Mouse (Mus musculus) left cerebral cortex, adult 9 months (tissue): ENCODE data around the gene Lage3.
"Not testable (repeated sequence)": the region's sequence is repeated elsewhere in the genome, so short reads cannot be mapped to it uniquely, and the experiment has no call there.

Experiments
- DNase-seq, 2 experiments: peaks; one replicate each; pipeline ENCODE4 v3.0.0; 2022; ENCODE audit warnings: low spot score in 2 of 2

The Lage3 gene

DNA sequence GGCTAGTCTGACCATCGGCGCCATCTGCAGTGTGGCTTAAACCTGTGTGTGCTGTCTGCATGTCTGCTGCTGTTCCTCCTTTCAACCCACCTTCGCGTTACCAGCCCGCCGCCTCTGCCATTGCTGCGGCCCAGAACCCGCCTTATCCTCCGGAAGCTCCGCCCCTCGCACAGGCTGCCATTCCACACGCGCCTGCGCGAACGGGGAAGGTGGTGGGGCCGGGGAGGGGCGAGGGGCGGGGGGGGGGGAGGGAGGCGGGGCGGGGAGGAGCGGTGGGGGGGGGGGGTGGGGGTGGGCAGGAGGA lies at the start of gene Lage3:
Gene Lage3, minus strand, starts transcription at position 152 of the 304 bp plus-strand sequence.
- DNase-seq, result peak in 1 of 2 experiments; percentile 79

DNA sequence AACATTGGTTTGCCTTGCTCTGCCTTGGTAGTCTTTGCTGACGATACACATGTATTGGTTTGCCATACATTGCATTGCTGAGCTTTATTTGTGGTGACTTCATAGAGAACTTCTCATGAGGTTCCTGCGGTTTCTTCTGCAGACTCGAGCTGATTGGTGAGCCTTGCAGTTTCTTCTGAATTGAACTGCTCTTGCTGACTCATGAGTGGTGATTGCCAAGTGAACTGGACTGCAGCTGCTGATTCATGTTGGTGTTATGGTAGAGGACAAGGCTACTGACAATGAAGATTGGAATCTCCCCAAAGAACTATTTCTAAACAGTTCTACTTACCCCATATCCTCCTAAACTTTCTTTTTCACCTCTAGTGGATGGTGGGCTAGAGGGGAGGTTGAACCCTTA lies 46.7 kb upstream of the Lage3 start:
- no peak for DNase-seq

DNA sequence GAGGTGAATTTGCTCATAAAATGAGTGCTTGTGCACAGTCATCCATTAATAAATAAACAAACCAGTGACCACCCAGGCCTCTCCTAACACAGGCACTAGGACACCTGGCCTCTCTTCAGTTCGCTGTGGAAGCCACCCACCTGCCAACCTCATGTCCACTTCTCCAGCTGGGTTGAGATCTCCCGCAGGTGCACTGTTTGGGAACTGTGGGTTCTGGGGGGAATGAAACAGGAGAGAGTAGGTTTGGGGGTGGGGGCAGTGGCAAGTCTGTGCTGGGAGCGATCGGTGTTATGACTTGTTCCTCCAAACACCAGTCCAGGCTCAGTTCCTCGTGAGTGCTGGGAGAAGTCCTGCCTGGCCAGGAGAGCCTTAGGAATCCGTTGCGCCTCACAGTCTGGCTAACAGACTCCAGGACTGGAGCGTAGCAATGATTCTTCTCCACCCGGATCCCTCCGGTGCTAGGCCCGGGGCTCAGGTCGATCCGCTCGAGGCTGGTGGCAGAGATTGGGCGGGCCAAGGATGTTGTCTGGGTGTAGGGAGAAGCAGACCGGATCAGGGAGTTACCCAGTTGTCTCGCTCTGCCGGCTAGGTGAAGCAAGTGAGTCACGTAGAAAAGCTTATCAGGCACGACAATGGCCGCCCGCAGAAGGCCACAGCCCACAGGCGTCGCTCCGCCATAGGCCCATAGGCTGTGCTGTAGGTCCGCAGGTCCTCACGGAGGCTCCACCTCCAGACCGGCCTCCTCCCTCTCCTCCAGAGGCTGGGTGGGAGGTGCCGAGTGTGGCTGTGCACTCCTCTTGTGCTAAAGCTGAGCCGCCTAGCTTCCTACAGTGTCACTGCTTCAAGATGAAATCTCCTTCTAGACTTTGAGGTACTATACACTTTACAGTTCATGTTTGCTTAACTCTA lies 39.4 kb upstream of the Lage3 start, which contains the start of the genes Fam3a and Ikbkg:
Gene Fam3a, minus strand, starts transcription at position 738 of the 909 bp plus-strand sequence.
Gene Ikbkg, plus strand, starts transcription at position 756 of the 909 bp plus-strand sequence.
- DNase-seq, result peak; percentile 59 to 78

DNA sequence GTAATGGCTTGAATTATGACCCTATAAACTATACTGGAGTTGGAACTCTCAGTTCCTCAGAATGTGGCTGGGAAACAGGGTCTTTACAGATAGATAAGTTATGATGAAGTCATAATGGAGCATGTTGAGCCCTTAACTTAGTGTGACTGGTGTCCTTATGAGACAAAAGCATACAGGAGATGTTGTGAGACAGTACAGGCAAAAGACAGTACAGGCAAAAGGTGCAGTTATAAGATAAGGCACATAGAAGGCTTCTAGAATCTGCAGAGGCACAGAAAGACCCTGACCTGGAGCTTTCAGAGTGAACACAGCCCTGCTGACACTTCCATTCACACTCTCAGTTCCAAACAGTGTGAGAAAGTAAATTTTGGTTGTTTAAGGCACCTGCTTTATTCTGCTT lies 34.7 kb upstream of the Lage3 start:
- DNase-seq, result no peak

DNA sequence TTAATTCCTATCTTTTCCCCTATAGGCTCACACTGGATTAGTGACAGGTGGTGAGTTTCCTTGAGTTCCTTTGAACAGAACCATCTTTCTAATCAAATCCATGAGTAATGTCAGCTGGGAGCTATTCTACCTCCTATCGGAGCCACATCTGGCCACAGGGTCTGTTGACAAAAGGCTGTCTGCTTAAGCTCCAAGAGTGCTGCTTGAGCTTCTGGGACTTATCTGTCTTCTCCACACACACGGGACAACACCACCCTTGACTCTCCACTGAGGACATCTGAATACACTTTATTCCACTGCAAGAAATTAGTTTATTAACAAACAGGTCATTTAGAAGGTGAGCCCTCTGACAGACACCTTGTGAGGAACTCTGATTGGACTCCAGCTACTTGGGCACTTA lies 31.0 kb upstream of the Lage3 start:
- no peak for DNase-seq

DNA sequence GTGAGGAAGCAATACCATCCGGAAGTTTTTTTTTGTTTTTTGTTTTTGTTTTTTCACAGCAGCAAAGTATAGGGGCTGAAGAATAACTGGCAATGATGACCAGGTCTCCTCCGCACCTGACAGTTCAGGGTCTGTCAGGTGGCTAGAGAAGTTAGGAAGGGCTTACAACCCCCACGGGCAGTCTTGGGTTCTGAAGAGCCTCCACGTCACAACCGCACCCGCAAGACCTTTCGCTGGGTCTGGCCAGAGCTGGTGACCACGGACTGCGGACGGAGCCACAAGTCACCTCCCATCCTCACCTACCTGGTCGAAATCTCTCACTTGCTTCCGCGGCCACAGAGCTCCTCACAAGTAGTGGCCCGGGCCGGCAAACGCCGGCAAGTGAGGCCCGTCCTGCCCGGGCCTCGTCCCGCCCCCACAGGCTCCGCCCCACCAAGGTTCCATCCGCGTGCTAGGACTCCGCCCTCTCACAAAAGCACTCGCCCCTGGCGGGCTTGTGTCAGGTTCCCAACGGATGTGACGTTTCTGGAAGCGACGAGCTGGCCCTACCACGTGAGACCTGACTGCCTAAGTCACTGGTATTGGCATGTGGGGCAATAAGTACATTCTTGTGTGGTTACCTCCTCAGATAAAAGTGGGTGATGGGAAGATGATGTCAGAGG lies 19.6 kb upstream of the Lage3 start, which contains the start of the genes Ubl4a and Slc10a3:
Gene Ubl4a, minus strand, starts transcription at position 331 of the 662 bp plus-strand sequence.
Gene Slc10a3, minus strand, starts transcription at position 462 of the 662 bp plus-strand sequence.
- peak; percentile 69 to 82 for DNase-seq

DNA sequence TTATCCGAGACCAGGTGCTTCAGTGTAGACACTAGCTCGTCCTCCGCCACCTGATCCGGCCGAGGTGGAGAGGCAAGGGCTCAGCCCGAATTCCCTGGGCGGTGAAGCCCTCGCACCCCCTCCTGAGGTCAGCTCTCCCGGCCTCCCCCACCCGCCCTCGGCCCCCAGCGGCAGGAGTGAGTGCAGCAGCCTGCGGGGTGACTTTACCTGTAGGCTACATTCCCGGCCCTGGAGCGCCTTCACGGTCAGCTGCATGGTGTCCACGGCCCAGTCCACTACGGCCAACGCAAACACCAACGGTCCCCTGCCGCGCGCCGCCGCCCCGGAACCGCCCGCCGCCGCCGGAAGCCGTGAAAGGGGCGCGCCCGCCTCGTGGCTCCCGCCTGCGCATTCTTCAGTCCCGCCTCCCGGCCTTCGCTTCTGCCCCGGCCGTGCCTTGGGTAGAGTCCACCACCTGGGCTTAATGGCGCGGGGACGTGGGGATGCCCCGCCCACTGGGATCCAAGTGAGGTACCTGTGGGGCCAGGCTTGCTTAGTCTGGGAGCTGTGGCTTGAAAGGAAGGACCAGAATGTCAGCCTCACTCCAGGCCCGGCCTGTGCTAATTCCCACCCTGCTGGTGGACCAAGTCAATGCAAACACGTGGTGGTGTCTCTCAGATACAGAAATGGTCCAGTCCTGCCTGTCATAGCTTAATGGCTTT lies 14.9 kb upstream of the Lage3 start:
- peak in 1 of 2 experiments; percentile 42 for DNase-seq

DNA sequence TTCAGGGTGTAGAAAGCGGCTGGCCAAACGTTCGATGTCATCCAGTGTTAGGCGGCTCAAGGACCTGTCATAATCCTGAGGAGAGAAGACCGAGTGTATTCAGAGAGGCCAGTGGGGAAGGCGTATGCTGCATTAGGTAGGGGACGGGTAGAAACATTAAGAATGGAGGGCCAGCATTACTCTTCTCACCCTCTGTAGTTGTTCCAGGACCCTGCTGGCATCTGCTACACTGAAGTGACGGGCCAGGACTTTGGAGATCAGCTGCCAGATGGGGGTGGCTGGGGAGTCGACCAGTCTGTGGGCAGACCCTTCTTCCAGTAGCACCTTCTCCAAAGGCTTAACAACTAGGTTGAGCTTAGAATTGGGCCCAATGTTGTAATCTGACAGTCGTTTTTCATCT lies 14.1 kb upstream of the Lage3 start:
- no peak for DNase-seq

DNA sequence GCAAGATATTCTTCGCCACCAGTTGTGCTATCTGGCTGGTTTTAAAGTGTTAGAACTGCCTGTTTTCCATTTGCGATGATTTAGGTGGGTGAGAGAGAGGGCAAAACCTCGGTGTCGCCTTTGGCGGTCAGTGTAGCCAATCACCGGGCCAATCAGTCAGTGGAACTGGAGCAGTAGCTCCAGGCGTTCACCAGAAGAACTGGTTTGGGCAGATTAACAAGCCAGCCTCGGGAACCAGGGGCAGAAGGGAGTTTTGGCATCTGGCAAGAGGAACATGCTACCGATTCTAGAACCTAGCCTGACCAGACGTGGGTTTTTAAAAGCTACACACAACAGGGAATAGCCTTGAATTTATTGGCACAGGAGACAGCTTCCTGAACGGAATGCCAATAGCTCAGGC lies 5.8 kb upstream of the Lage3 start:
- no peak for DNase-seq

DNA sequence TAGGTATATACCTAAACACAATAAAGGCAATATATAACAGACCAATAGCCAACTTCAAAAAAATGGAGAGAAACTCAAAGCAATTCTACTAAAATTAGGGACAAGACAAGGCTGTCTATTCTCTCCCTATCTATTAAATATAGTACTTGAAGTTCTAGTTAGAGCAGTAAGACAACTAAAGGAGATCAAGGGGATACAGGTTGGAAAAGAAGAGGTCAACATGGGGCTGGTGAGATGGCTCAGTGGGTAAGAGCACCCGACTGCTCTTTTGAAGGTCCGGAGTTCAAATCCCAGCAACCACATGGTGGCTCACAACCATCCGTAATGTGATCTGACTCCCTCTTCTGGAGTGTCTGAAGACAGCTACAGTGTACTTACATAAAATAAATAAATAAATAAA lies 3.7 kb upstream of the Lage3 start:
- DNase-seq, result not testable (repeated sequence)

DNA sequence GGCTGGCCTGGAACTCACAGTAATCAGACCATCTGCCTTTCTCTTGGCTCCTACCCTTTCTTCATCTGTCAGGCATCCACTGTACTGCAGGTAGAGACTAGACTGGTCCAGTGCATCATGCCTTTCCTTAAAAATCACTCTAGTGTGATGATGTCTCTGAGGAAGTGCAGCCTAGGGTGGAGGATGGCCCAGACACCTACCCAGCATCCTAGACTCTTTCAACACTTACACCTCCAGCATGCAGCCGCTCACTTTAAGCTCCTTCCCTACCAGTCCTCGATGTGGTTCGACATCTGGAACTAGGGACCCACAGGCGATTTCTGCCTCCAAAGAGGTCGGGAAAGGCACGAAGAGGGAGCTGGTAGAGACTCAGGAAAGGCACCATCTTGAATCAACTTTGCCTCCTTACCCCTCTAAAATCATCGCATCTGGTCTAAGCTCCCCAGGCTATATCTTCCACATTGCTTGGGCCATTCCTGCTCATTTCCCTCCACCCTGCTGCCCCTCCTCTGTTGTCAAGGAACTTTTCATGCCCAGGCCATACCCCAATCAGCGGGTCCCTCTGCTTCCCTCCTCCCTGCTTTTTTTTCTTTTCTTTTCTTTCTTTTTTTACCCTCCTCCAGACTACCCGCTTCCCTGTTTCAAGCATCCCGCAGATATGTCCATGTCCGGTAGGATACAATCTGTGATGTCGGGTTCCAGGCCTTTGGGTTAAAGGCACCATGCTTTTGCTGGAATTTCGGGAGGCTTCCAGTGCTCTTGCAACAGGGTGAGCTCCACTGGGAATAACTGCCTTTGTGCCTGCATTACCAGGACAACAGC lies 562 bp downstream of the Lage3 start:
- no peak for DNase-seq

DNA sequence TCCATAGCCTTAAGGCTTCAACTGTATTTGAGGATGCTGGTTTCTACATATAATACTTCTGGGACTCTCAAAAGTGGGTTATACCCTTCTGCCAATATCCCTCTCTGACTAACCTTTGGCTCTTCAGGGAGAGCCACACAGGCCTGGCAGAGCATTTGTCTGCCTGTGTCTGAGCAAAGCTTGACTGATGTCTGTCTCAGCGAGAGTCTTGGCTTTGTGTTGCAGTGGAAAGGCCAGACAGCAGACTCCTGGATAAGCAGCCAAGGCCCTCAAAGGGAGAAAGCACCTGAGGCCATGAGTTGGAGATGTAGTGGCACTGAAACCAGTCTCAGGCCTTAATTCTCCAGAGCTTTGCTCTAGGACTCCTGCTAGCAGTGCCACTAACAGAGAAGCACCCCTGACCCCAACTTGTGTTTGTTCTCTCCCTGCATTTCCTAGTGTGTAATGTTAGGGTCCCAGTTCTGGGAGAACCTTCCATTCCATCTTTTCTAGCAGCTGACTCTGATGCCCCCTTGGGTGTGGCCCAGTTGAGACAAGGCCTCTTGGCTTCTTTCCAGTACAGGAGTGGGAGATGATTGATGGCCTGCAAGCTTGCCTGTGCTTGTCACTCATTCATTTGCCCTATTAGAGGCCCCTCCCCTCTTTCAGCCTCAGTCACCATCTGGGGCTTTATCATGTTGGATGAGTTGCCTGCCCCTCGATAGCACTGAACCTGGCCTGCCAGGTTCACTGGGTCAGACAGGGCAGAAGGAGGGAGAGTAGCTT lies 23.1 kb downstream of the Lage3 start:
- no peak for DNase-seq

DNA sequence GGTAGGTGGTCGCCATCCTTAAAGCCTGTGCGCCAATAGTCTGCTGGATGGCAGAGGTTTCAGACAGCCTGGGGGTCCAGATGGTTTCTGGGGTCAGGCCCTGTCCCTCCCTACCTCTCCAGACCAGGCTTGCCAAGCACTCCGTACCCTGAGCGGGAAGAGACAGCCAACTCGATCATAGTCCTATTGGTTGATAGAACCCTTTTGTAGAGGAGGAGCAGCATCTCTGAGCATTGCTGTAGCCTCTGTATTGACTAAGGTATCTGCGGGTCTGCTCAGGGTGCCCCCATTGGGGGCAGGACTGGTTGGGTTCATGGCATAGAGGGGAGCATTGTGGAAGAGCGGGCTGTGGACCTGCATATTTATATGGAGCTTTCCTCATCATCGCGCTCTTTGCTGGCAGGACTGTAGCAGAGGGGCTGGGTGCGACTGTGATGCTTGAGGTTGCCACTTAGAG lies 24.2 kb downstream of the Lage3 start:
- DNase-seq, result no peak

DNA sequence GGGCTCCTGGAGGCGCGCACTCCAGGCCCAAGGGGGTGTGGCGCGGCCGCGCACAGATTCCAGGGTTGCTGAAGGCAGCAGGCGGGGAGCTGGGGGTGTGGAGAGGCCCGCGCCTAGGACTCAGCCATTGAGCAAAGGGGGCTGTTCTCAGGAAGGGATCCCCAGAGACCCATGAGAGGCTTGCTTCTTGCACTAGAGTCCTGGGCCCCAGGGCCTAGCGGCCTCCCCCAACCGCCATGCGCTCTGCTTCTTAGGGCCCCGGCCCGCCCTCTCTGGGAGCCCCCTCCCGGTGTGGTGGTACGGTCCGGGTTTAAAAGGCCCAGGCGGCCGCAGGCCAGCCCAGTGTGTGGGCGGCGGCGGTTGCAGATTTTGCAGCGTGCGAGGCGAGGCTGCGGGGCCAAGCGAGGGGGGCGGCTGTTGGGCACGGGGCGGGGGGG lies 24.7 kb downstream of the Lage3 start, which contains the start of gene Plxna3:
Gene Plxna3, plus strand, starts transcription at position 342 of the 437 bp plus-strand sequence.
- peak in 1 of 2 experiments; percentile 40 for DNase-seq

DNA sequence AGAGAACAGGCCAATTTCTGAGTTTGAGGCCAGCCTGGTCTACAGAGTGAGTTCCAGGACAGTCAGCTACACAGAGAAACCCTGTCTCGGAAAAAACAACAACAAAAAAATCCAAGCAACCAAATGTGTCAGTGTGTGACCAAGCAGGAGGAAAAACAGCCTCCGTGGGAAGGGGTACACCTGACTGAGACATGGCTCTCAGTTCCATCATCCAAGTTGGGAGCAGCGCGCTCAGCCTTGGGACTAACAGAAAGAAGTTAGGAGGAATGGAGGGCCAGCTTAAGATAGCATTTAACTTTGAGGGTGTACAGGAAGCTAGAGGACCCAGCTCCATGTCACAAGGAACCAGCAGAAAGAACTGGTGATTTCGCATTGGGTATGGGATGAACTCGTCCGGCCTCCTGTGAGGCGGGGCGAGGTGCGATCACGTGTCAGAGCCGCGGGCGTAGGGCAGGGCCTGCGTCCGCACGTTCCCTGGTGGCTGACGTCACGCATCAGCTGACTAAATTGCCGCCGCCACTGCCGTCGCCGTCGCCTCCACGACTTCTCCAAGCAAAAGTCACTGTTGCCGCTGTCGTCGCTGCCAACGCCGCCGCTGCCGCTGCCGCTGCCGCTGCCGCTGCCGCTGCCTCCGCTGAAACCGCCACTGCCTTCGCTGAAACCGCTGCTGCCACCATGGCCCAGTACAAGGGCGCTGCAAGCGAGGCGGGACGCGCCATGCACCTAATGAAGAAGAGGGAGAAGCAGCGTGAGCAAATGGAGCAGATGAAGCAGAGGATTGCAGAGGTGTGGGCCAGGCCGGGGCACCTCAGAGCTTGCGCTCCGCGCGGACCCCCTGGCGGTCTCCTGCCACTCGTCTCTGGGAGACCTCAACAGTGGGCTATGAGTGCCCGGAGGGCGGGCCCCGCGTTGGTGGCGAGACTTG lies 40.6 kb downstream of the Lage3 start, which contains the start of gene Fam50a:
Gene Fam50a, plus strand, starts transcription at position 494 of the 925 bp plus-strand sequence.
- peak; percentile 80 to 89 for DNase-seq

DNA sequence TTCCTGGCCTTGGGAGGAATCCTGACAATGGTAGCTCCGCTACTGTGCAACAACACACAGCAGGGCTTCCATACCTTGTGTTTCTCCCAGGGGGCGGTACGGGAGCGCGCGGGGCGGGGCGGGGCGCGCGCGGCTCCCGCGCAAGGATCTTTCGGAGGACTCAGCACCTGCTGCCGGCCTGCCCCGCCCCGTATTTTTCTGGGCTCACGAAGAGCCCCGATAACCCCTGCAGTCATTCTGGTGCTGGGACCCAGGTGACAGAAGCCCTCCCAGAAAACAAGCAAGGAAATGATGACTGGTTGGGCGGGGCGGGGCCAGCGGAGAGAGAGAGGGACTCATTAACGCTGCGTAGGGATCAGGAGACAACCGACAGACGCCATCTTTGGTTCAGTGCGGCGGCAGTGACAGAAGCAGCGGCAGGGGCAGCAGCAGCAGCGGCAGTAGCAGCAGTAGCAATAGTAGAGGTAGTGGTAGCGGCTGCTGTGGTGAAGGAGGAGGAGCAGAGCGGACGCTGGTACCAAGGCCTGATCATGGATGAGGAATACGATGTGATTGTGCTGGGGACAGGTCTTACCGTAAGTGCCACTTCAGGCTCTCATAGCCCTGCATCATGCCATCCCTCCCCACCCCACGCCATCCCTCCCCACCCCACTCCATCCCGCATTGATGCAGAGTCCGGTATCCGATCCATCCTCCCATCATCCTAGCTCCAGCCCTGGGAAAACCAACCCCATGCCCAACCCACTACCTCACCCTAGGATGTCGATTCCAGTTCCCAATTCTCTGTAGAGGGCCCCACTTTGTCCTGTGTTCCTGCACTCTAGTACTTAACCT lies 48.3 kb downstream of the Lage3 start, which contains the start of gene Gdi1:
Gene Gdi1, plus strand, starts transcription at position 132 of the 834 bp plus-strand sequence.
- DNase-seq, result peak; percentile 42 to 66
